10 mouse cellular contexts compared by ENCODE assay signal in the genomic region with DNA sequence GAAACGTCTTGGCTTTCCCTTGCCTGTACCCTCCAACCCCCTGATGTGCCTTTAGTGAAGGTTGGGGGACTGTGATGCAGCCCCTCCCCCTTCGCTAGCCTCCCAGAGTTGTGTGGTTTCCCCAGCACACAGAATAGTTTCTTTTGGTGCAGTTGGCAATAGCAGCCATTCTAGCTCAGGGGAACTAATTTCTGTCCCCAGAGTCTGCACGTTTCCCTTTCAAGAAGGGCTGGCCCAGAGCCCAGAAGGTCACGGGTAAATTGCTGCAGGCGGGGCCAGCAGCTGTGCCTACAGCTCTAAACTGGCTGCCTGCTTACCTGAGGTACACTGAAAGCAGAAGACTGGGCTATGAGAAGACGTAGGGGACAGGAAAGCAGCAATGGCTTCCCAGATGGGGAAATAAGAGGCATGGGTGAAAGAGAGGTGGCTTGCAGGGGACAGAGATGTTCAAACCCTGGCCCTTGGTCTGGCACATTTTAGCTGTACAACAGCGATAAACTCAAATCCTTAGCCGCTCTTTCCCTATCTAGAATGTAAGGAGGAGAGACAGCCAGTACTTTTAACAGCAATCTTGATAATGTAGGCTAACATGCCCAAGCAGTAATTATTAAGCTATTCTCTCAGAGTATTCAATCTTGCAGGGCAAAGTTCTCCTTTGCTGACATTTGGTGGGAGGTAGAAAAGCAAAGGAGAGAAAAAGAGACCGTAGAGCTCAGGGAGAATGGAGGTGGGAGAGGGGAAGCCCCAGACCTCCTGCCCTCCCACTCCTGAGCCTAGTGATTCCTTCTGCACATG. TPM values are rescaled to one million over a fixed set of nuclear protein-coding genes. Genes with fewer than 3 reads are reported as not detected.
DNase-seq lines count a peak whose midpoint lies in the region; ATAC-seq and TF ChIP-seq lines count a peak whose summit lies in the region.
"Had no signal": no experiment of that assay in that cellular context is flagged by ENCODE, and none has a peak within 500 bp of the region (broad histone marks: within the 10 kb centered on the region; RNA-seq: fewer than 3 reads in every experiment).

No protein-coding gene starts in this region.

- 0 out of 2 replicates have a peak overlapping the region, but pooled peaks have one; percentile 66 for H3K9ac ChIP-seq in embryonic facial prominence, embryonic 13.5 days
- H3K9ac ChIP-seq in intestine, postnatal 0 days (ENCODE audit: low read depth, low read length) = no peak overlapping the region
- H3K9ac ChIP-seq in limb, embryonic 13.5 days = peak overlapping the region; percentile 48; the same call in 1 of the 2 replicates
- peak overlapping the region; percentile 44 for H3K9ac ChIP-seq in stomach, embryonic 16.5 days (ENCODE audit: low read length)

- DNase-seq in urinary bladder, adult 18-20 months (ENCODE audit: low spot score in 2 of 2) = peak; percentile 12 to 32
- DNase-seq in urinary bladder, postnatal 10 days (ENCODE audit: low spot score) = no peak
- peak; percentile 92 to 93 for DNase-seq in heart, adult 18-20 months

- peak overlapping the region; percentile 74 for H3K4me2 ChIP-seq in embryonic facial prominence, embryonic 13.5 days
- peak overlapping the region; percentile 65 for H3K4me2 ChIP-seq in intestine, postnatal 0 days (replicated peaks; ENCODE audit: low read depth)
- H3K4me2 ChIP-seq in limb, embryonic 13.5 days (replicated peaks) = peak overlapping the region; percentile 66
- H3K4me2 ChIP-seq in myocyte (ENCODE audit: low read depth) = peak overlapping the region; percentile 99
- peak overlapping the region; percentile 73 for H3K4me2 ChIP-seq in stomach, embryonic 16.5 days (ENCODE audit: low read depth, low read length)

- H3K27ac ChIP-seq in embryonic facial prominence, embryonic 13.5 days = peak overlapping the region; percentile 84
- H3K27ac ChIP-seq in intestine, postnatal 0 days (ENCODE audit: low read depth, low read length) = peak overlapping the region; percentile 21; the same call in 1 of the 2 replicates
- H3K27ac ChIP-seq in limb, embryonic 13.5 days = peak overlapping the region; percentile 65
- peak overlapping the region; percentile 76 for H3K27ac ChIP-seq in stomach, embryonic 16.5 days (ENCODE audit: low read length)
- H3K27ac ChIP-seq: macrophage had no signal

- no peaks in the 10 kb centered on the region for H3K36me3 ChIP-seq in embryonic facial prominence, embryonic 13.5 days
- no peaks in the 10 kb centered on the region for H3K36me3 ChIP-seq in intestine, postnatal 0 days (ENCODE audit: control insufficient read depth, insufficient read depth)
- H3K36me3 ChIP-seq in limb, embryonic 13.5 days = no peaks in the 10 kb centered on the region
- H3K36me3 ChIP-seq in myocyte (ENCODE audit: control insufficient read depth, insufficient read depth) = no peaks in the 10 kb centered on the region
- H3K36me3 ChIP-seq in stomach, embryonic 16.5 days (ENCODE audit: control insufficient read depth, insufficient read depth, low read length) = no peaks in the 10 kb centered on the region
- H3K36me3 ChIP-seq: G1E had no signal

- no peak for TF ChIP-seq CTCF in intestine, postnatal 0 days (IDR thresholded peaks at IDR 0.05; ENCODE audit: low read depth)

- TF ChIP-seq POLR2A in myocyte (IDR thresholded peaks at IDR 0.05; ENCODE audit: insufficient read length, low read depth) = no peak

- H3ac ChIP-seq in myocyte (ENCODE audit: control insufficient read depth, insufficient read length) = no peak overlapping the region

- H3K4me1 ChIP-seq in embryonic facial prominence, embryonic 13.5 days = peaks cover 30% of the 10 kb centered on the region
- peaks cover 3% of the 10 kb centered on the region; the same call in 1 of the 2 replicates for H3K4me1 ChIP-seq in intestine, postnatal 0 days (replicated peaks; ENCODE audit: control insufficient read depth, insufficient read depth, low read length)
- peaks cover 32% of the 10 kb centered on the region for H3K4me1 ChIP-seq in limb, embryonic 13.5 days
- peaks cover 17% of the 10 kb centered on the region for H3K4me1 ChIP-seq in stomach, embryonic 16.5 days (ENCODE audit: control insufficient read depth, insufficient read depth, low read length)

- H3K79me2 ChIP-seq in myocyte (ENCODE audit: control insufficient read depth, insufficient read depth) = no peaks in the 10 kb centered on the region

- peaks cover 9% of the 10 kb centered on the region; the same call in 1 of the 2 replicates for H3K27me3 ChIP-seq in embryonic facial prominence, embryonic 13.5 days
- no peaks in the 10 kb centered on the region for H3K27me3 ChIP-seq in intestine, postnatal 0 days (replicated peaks; ENCODE audit: control insufficient read depth, insufficient read depth, low read length)
- H3K27me3 ChIP-seq in limb, embryonic 13.5 days = peaks cover 3% of the 10 kb centered on the region; the same call in 1 of the 2 replicates
- H3K27me3 ChIP-seq in myocyte (ENCODE audit: control insufficient read depth, insufficient read depth, insufficient read length) = no peaks in the 10 kb centered on the region
- no peaks in the 10 kb centered on the region for H3K27me3 ChIP-seq in stomach, embryonic 16.5 days (ENCODE audit: control insufficient read depth, insufficient read depth, low read length)

- H3K9me3 ChIP-seq in embryonic facial prominence, embryonic 13.5 days = no peaks in the 10 kb centered on the region
- no peaks in the 10 kb centered on the region for H3K9me3 ChIP-seq in intestine, postnatal 0 days (ENCODE audit: control insufficient read depth)
- no peaks in the 10 kb centered on the region for H3K9me3 ChIP-seq in limb, embryonic 13.5 days
- H3K9me3 ChIP-seq in stomach, embryonic 16.5 days (replicated peaks; ENCODE audit: control insufficient read depth, low read length) = no peaks in the 10 kb centered on the region

- H3K4me3 ChIP-seq in embryonic facial prominence, embryonic 13.5 days = peak overlapping the region; percentile 44
- peak overlapping the region; percentile 24 for H3K4me3 ChIP-seq in intestine, postnatal 0 days (ENCODE audit: low read depth, low read length)
- H3K4me3 ChIP-seq in limb, embryonic 13.5 days = peak overlapping the region; percentile 36
- peak overlapping the region; percentile 11 for H3K4me3 ChIP-seq in myocyte
- peak overlapping the region; percentile 45 for H3K4me3 ChIP-seq in stomach, embryonic 16.5 days (replicated peaks; ENCODE audit: low read length)

- peak; percentile 58; the same call in 1 of the 2 replicates for ATAC-seq in embryonic facial prominence, embryonic 13.5 days (ENCODE audit: insufficient number of reproducible peaks, insufficient read depth, low FRiP score, low TSS enrichment, low read depth)
- ATAC-seq in intestine, postnatal 0 days = peak; percentile 83
- ATAC-seq in limb, embryonic 13.5 days (ENCODE audit: low FRiP score, low read depth) = peak; percentile 62
- peak; percentile 72 for ATAC-seq in stomach, embryonic 16.5 days (ENCODE audit: insufficient read depth, low FRiP score)

- 24% methylated on average over 9 of the region's 9 CpGs for WGBS in embryonic facial prominence, embryonic 13.5 days
- WGBS in intestine, postnatal 0 days = 18% methylated on average over 9 of the region's 9 CpGs
- WGBS in limb, embryonic 13.5 days = 27% methylated on average over 9 of the region's 9 CpGs
- WGBS in stomach, embryonic 16.5 days = 26% methylated on average over 9 of the region's 9 CpGs

TF ChIP-seq in myocyte, 11 proteins besides CTCF, POLR2A, EP300 and RAD21:
- peak in 2 of 3 experiments; percentile 32 to 58 for TF ChIP-seq MYOD1 (IDR thresholded peaks at IDR 0.05; ENCODE audit: control insufficient read depth in 1 of 3, insufficient read length in 2 of 3, low read depth in 2 of 3)
- no peak for TF ChIP-seq E2F4 (IDR thresholded peaks at IDR 0.05; ENCODE audit: insufficient read depth)
- TF ChIP-seq MYOG (IDR thresholded peaks at IDR 0.05; ENCODE audit: control insufficient read depth in 1 of 3, insufficient read depth in 1 of 3, insufficient read length in 2 of 3, low read depth in 2 of 3) = peak in 1 of 3 experiments; percentile 54
- TF ChIP-seq CEBPB (IDR thresholded peaks at IDR 0.05; ENCODE audit: insufficient read depth, poor library complexity, severe bottlenecking) = no peak
TF ChIP-seq in myocyte: peak in this region for 2.

RNA-seq across cellular contexts. Expression of gene Lmcd1, which starts 0.9 kb away (rescaled TPM):
- polyA plus RNA-seq in embryonic facial prominence, embryonic 13.5 days (2015; fragmentation: Nextera tagmentation; extraction: Ambion mirVana) = 54.9 and 73.0 TPM in 2 replicates
- total RNA-seq in heart, adult 18-20 months (2021) = 10 to 100 TPM; 33.6 to 35.0 TPM
- 8.0 and 8.7 TPM in 2 replicates for polyA plus RNA-seq in intestine, postnatal 0 days (2015; fragmentation: Nextera tagmentation; extraction: Ambion mirVana)
- polyA plus RNA-seq in limb, embryonic 13.5 days (2015; fragmentation: Nextera tagmentation; extraction: Ambion mirVana) = 26.4 and 28.1 TPM in 2 replicates
- 4.9 TPM for polyA plus RNA-seq in myocyte (2012; fragmentation: generic; extraction: Trizol)
- polyA plus RNA-seq in stomach, embryonic 16.5 days (2015; fragmentation: Nextera tagmentation; extraction: Ambion mirVana) = 15.3 and 30.2 TPM in 2 replicates
- polyA plus RNA-seq: G1E, macrophage had no signal

Comparison
In these comparisons a context has a peak if more than half of its experiments do, and no peak if none do; other contexts are left out.
1. H3K27ac ChIP-seq: peak in every context shown above with its lines; median percentile 84 in embryonic facial prominence, embryonic 13.5 days; 76 in stomach, embryonic 16.5 days; 65 in limb, embryonic 13.5 days; 21 in intestine, postnatal 0 days.